Mouse (Mus musculus): Measurements from ENCODE around the gene Ldlrad3. TPM values are rescaled to one million over a fixed set of nuclear protein-coding genes. Genes with fewer than 3 reads are reported as not detected.

The Ldlrad3 gene
- polyA plus RNA-seq, 1 experiment: 15.5 TPM

DNA sequence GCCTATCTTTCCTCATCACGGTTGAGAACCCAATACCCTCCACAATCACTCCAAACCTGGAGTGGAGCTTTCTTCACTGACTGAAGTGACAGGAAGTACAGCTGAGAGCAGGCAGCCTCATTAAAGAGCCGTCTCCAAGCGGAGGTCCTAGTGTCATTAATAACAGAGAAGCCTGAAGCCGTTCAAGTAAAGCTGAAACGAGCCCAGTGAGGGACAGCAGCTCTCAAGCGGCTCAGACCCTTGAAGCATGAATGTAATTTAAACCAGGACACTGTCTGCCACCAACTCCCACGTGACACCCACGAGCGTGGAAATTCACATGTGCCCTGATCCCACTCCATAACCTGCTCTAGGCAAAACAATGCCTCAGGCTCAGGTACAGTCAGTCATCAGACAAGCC, 29.7 kb downstream of the Ldlrad3 start:
- TF ChIP-seq CEBPB (IDR thresholded peaks at IDR 0.05; ENCODE audit: low read depth) (no peak), MAX (IDR thresholded peaks at IDR 0.05) (no peak), MYOD1 (IDR thresholded peaks at IDR 0.05; ENCODE audit: control insufficient read depth, insufficient read length, low read depth) (no peak)
- Histone ChIP-seq H3K27me3 (ENCODE audit: control insufficient read depth, insufficient read depth, insufficient read length) (no peaks in the 10 kb centered on the region), H3K4me3 (ENCODE audit: insufficient read depth, poor library complexity, severe bottlenecking) (no peak overlapping the region), H3K79me2 (ENCODE audit: control insufficient read depth, insufficient read depth) (peaks cover 99% of the 10 kb centered on the region), H3ac (ENCODE audit: control insufficient read depth, insufficient read length, low read depth) (no peak overlapping the region), H3K36me3 (ENCODE audit: control insufficient read depth, insufficient read depth) (peaks cover 15% of the 10 kb centered on the region), H3K79me3 (ENCODE audit: low read depth) (peaks cover 68% of the 10 kb centered on the region)

DNA sequence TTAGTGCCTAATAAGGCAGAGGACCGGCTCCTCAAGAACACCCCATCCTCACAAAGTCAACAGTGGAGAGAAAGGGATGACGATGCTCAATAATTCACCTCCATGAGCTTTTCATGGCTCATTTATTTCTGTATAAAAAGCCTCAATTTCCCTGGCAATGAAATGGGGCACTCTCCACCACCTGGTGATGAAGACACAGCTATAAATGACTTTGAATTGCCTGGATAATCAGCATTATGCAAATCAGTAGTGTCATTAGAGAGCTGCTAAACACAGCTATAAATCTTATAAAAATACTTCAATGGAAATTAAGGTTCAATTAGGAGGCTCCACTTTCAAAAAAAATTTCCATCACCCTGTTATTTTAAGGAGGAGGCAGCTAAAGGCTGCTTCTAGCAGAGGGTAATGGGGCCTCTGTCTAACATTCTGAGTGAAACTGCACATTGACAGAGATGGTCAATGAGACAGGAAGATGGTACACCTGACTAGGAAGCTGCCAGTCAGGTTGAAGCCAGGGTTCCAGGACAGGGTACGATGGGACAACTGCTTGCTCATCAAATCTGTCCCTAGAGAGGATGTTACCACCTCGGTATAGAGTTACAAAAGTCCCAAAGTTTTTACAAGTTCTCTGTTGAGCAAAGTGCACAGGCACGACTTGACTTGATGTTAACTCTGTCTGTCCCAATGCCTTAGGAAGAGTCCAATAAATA, 30.7 kb downstream of the Ldlrad3 start:
- peaks cover 61% of the 10 kb centered on the region for H3K79me3 ChIP-seq (ENCODE audit: low read depth)
- no peak overlapping the region for H3K4me3 ChIP-seq (ENCODE audit: insufficient read depth, poor library complexity, severe bottlenecking)
- TF ChIP-seq USF1 (IDR thresholded peaks at IDR 0.05; ENCODE audit: low read depth): no peak
- H3ac ChIP-seq (ENCODE audit: control insufficient read depth, insufficient read length, low read depth): no peak overlapping the region
- no peaks in the 10 kb centered on the region for H3K27me3 ChIP-seq (ENCODE audit: control insufficient read depth, insufficient read depth, insufficient read length)
- H3K36me3 ChIP-seq (ENCODE audit: control insufficient read depth, insufficient read depth): peaks cover 15% of the 10 kb centered on the region
- H3K79me2 ChIP-seq (ENCODE audit: control insufficient read depth, insufficient read depth): peaks cover 98% of the 10 kb centered on the region

DNA sequence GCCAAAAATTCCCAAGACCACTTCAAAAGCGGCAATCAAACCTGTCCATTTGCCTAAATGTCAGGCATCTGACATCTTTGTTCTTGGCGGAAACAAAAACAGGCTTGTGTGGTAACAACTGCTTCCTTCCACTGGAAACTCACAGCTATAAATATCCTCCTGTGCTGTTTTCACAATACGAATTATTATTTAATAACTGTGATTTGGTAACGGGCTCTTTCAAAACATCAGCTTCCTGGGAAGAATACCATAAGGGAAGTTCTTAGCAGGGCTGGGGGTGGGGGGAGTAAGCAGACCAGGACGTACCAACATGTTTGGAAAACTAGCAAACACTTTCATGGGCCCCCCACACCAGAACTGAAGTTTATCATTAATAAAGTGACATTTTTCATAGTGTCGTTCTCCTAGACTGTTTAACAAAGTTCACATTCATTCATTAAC, 31.4 kb downstream of the Ldlrad3 start:
- no peak overlapping the region for H3ac ChIP-seq (ENCODE audit: control insufficient read depth, insufficient read length, low read depth)
- TF ChIP-seq MYOD1 (IDR thresholded peaks at IDR 0.05; ENCODE audit: control insufficient read depth, insufficient read length, low read depth) (no peak), FOSL1 (IDR thresholded peaks at IDR 0.05; ENCODE audit: insufficient read depth, low read length, poor library complexity, severe bottlenecking) (no peak), CEBPB (IDR thresholded peaks at IDR 0.05; ENCODE audit: low read depth) (no peak), MYOG (IDR thresholded peaks at IDR 0.05; ENCODE audit: control insufficient read depth, extremely low read depth, insufficient read length) (no peak), USF1 (IDR thresholded peaks at IDR 0.05; ENCODE audit: low read depth) (no peak), CTCF (IDR thresholded peaks at IDR 0.05; ENCODE audit: control insufficient read depth, insufficient read depth, insufficient read length) (no peak), MAX (IDR thresholded peaks at IDR 0.05) (no peak)
- H3K79me3 ChIP-seq (ENCODE audit: low read depth): peaks cover 59% of the 10 kb centered on the region
- no peak overlapping the region for H3K4me3 ChIP-seq (ENCODE audit: insufficient read depth, poor library complexity, severe bottlenecking)
- H3K79me2 ChIP-seq (ENCODE audit: control insufficient read depth, insufficient read depth): peaks cover 98% of the 10 kb centered on the region
- no peaks in the 10 kb centered on the region for H3K27me3 ChIP-seq (ENCODE audit: control insufficient read depth, insufficient read depth, insufficient read length)
- peaks cover 15% of the 10 kb centered on the region for H3K36me3 ChIP-seq (ENCODE audit: control insufficient read depth, insufficient read depth)

DNA sequence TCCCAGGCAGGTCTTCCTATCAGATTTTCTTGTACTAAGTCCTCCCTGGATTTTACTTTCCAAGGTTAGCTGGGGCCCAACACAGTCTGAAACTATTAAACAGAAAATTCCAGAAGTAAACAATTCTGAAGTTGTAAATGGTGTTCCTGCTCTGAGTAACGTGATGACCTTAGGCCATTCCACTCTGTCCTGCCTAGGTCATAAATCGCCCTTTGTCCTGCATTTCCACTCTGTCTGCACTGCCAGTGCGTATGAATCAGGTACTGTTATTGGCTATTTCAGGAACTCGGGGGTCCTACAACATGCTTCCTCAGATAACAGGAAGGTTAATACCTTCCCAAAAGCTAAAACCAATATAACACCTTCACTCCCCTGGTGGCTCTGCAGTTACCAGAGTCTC, 31.9 kb downstream of the Ldlrad3 start:
- Histone ChIP-seq H3K79me2 (ENCODE audit: control insufficient read depth, insufficient read depth) (peaks cover 98% of the 10 kb centered on the region), H3ac (ENCODE audit: control insufficient read depth, insufficient read length, low read depth) (no peak overlapping the region), H3K36me3 (ENCODE audit: control insufficient read depth, insufficient read depth) (peaks cover 13% of the 10 kb centered on the region), H3K79me3 (ENCODE audit: low read depth) (peaks cover 59% of the 10 kb centered on the region), H3K4me3 (ENCODE audit: insufficient read depth, poor library complexity, severe bottlenecking) (no peak overlapping the region), H3K27me3 (ENCODE audit: control insufficient read depth, insufficient read depth, insufficient read length) (no peaks in the 10 kb centered on the region)
- TF ChIP-seq FOSL1 (IDR thresholded peaks at IDR 0.05; ENCODE audit: insufficient read depth, low read length, poor library complexity, severe bottlenecking) (no peak), MYOG (IDR thresholded peaks at IDR 0.05; ENCODE audit: control insufficient read depth, extremely low read depth, insufficient read length) (no peak), MYOD1 (IDR thresholded peaks at IDR 0.05; ENCODE audit: control insufficient read depth, insufficient read length, low read depth) (no peak), MAX (IDR thresholded peaks at IDR 0.05) (no peak), CEBPB (IDR thresholded peaks at IDR 0.05; ENCODE audit: low read depth) (no peak), CTCF (IDR thresholded peaks at IDR 0.05; ENCODE audit: control insufficient read depth, insufficient read depth, insufficient read length) (no peak), USF1 (IDR thresholded peaks at IDR 0.05; ENCODE audit: low read depth) (no peak)

DNA sequence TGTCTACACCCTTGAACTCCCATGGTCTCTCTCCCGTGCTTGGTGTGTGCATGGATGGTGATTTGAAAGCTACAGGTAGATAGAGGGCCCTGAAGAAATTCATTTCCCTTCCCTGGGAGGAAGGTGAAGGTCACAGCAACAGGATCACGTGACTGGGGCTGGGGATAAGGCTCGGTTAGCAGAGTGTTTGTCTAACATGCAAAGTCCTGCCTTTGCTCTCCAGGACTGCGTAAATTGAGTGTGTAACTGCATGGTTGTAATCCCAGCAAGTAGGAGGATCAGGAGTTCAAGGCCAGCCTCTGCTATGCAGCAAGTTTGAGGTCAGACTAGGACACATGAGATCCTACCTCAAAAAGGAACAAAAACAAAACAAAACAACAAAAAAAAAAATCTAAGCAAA, 32.7 kb downstream of the Ldlrad3 start:
- Histone ChIP-seq H3K36me3 (ENCODE audit: control insufficient read depth, insufficient read depth) (peaks cover 5% of the 10 kb centered on the region), H3K79me2 (ENCODE audit: control insufficient read depth, insufficient read depth) (peaks cover 97% of the 10 kb centered on the region), H3K4me3 (ENCODE audit: insufficient read depth, poor library complexity, severe bottlenecking) (no peak overlapping the region), H3ac (ENCODE audit: control insufficient read depth, insufficient read length, low read depth) (no peak overlapping the region), H3K27me3 (ENCODE audit: control insufficient read depth, insufficient read depth, insufficient read length) (no peaks in the 10 kb centered on the region), H3K79me3 (ENCODE audit: low read depth) (peaks cover 59% of the 10 kb centered on the region)
- no peak for TF ChIP-seq MAX (IDR thresholded peaks at IDR 0.05)
- TF ChIP-seq MYOG (IDR thresholded peaks at IDR 0.05; ENCODE audit: control insufficient read depth, extremely low read depth, insufficient read length): no peak
- no peak for TF ChIP-seq CEBPB (IDR thresholded peaks at IDR 0.05; ENCODE audit: low read depth)
- TF ChIP-seq USF1 (IDR thresholded peaks at IDR 0.05; ENCODE audit: low read depth): no peak
- no peak for TF ChIP-seq CTCF (IDR thresholded peaks at IDR 0.05; ENCODE audit: control insufficient read depth, insufficient read depth, insufficient read length)
- TF ChIP-seq FOSL1 (IDR thresholded peaks at IDR 0.05; ENCODE audit: insufficient read depth, low read length, poor library complexity, severe bottlenecking): no peak
- TF ChIP-seq MYOD1 (IDR thresholded peaks at IDR 0.05; ENCODE audit: control insufficient read depth, insufficient read length, low read depth): no peak

DNA sequence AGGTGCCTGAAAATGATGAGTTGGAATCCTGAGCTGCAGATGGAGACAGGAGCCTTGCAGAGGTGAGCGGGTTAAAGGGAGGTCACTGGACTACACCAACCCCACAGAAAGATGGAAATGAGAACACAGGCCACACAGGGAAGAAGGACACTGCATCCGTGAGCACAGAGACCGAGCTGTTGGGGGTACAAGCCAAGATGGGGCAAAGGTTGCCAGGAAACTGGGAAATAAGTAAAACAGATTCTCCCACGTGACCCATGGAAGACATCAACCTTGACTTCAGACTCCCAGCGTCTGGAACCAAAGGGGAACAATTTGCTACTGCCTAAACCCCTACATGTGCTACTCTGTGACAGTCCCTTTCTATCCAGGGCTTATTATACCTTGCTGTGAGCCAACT, 33.3 kb downstream of the Ldlrad3 start:
- no peak overlapping the region for H3K4me3 ChIP-seq (ENCODE audit: insufficient read depth, poor library complexity, severe bottlenecking)
- peaks cover 97% of the 10 kb centered on the region for H3K79me2 ChIP-seq (ENCODE audit: control insufficient read depth, insufficient read depth)
- H3K27me3 ChIP-seq (ENCODE audit: control insufficient read depth, insufficient read depth, insufficient read length): no peaks in the 10 kb centered on the region
- no peaks in the 10 kb centered on the region for H3K36me3 ChIP-seq (ENCODE audit: control insufficient read depth, insufficient read depth)
- H3ac ChIP-seq (ENCODE audit: control insufficient read depth, insufficient read length, low read depth): no peak overlapping the region
- H3K79me3 ChIP-seq (ENCODE audit: low read depth): peaks cover 58% of the 10 kb centered on the region
- TF ChIP-seq USF1 (IDR thresholded peaks at IDR 0.05; ENCODE audit: low read depth) (no peak), MYOG (IDR thresholded peaks at IDR 0.05; ENCODE audit: control insufficient read depth, extremely low read depth, insufficient read length) (no peak), MYOD1 (IDR thresholded peaks at IDR 0.05; ENCODE audit: control insufficient read depth, insufficient read length, low read depth) (no peak), MAX (IDR thresholded peaks at IDR 0.05) (no peak), FOSL1 (IDR thresholded peaks at IDR 0.05; ENCODE audit: insufficient read depth, low read length, poor library complexity, severe bottlenecking) (no peak), CEBPB (IDR thresholded peaks at IDR 0.05; ENCODE audit: low read depth) (no peak), CTCF (IDR thresholded peaks at IDR 0.05; ENCODE audit: control insufficient read depth, insufficient read depth, insufficient read length) (no peak)
